Mouse (Mus musculus): ENCODE measurements around the gene Vps8. TPM values are rescaled to one million over a fixed set of nuclear protein-coding genes. Genes with fewer than 3 reads are reported as not detected.

Vps8 gene
- polyA plus RNA-seq, 1 experiment = 36.3 TPM

DNA sequence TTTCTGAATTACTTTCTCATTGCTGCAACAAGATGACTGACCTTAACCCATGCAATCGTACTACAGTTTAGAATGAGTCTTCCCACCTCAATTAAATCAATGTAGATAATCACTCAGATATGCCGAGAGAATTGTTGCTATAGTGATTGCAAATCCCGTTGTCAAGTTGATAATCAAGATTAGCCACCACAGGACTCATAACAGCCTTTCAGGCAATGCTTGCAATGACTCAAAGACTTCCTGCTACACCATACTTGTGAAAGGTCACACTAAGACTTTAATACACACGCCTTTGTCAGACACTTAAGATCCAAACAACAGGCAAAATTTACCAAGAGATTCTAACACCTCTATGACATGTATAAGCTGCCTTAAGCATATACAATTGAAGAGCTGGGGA is 249.0 kb downstream of the Vps8 start:
- TF ChIP-seq GATA1 (IDR thresholded peaks at IDR 0.05; ENCODE audit: low read length) = no peak

- no peak for TF ChIP-seq GATA1 (IDR thresholded peaks at IDR 0.05; ENCODE audit: low read length)
Observed at GRCm38 (mm10) chr16:21676791-21677190, 253.9 kb downstream of the Vps8 start.

- no peak for TF ChIP-seq GATA1 (IDR thresholded peaks at IDR 0.05; ENCODE audit: low read length)
Observed at GRCm38 (mm10) chr16:21687406-21687805, 264.5 kb downstream of the Vps8 start.

GRCm38 (mm10) chr16:21689141-21689540 is 266.2 kb downstream of the Vps8 start:
- TF ChIP-seq GATA1 (IDR thresholded peaks at IDR 0.05; ENCODE audit: low read length) = no peak

GRCm38 (mm10) chr16:21690216-21690755 is 267.4 kb downstream of the Vps8 start:
- TF ChIP-seq GATA1 (IDR thresholded peaks at IDR 0.05; ENCODE audit: low read length) = no peak

GRCm38 (mm10) chr16:21693981-21694462 is 271.1 kb downstream of the Vps8 start:
- TF ChIP-seq GATA1 (IDR thresholded peaks at IDR 0.05; ENCODE audit: low read length) = no peak

Other genes with a start within 250 kb of the Vps8 start
- not detected in 2 replicates for gene Ephb3, start 218.4 kb upstream of the Vps8 start, polyA plus RNA-seq (2012)